Mouse (Mus musculus): ENCODE data around the gene Gm20489. TPM values are rescaled to one million over a fixed set of nuclear protein-coding genes. Genes with fewer than 3 reads are reported as not detected.

Gene Gm20489
- polyA plus RNA-seq, 1 experiment from 2014 or later: not detected

DNA sequence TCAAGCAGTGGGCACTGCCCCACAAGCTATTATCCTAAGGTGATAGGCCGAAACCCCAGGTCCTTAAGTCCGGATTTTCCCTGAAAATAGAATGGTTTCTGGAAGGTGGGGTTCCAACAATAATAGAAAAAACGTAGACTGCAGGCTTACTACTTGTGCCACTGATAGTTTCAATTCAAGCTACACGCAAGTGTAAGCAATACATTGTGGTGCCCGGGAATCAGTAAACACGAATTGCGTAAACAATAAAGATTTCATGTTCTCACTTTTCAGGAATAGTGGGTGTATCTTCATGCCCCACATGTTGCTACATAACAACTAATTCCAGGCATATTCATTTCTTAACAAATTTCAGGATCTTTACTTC lies 46.0 kb downstream of the Gm20489 start:
- Histone ChIP-seq H3K36me3 (ENCODE audit: control insufficient read depth, insufficient read depth, low read length) (no peaks in the 10 kb centered on the region), H3K4me1 (ENCODE audit: control insufficient read depth, insufficient read depth, low read length) (peaks cover 5% of the 10 kb centered on the region), H3K4me2 (ENCODE audit: low read length) (peak overlapping the region; percentile 50), H3K9me3 (replicated peaks; ENCODE audit: control insufficient read depth, low read length, poor library complexity, severe bottlenecking) (no peaks in the 10 kb centered on the region), H3K9ac (ENCODE audit: low read depth, low read length) (0 out of 2 replicates have a peak overlapping the region, but pooled peaks have one; percentile 38), H3K27ac (ENCODE audit: low read length) (peak overlapping the region; percentile 74), H3K27me3 (ENCODE audit: control insufficient read depth, insufficient read depth, low read depth, low read length) (no peaks in the 10 kb centered on the region), H3K4me3 (ENCODE audit: low read depth, low read length) (peak overlapping the region; percentile 37)
- WGBS: 39% methylated on average over 7 of the region's 7 CpGs
- ATAC-seq: no peak; the same call in 1 of the 2 replicates

DNA sequence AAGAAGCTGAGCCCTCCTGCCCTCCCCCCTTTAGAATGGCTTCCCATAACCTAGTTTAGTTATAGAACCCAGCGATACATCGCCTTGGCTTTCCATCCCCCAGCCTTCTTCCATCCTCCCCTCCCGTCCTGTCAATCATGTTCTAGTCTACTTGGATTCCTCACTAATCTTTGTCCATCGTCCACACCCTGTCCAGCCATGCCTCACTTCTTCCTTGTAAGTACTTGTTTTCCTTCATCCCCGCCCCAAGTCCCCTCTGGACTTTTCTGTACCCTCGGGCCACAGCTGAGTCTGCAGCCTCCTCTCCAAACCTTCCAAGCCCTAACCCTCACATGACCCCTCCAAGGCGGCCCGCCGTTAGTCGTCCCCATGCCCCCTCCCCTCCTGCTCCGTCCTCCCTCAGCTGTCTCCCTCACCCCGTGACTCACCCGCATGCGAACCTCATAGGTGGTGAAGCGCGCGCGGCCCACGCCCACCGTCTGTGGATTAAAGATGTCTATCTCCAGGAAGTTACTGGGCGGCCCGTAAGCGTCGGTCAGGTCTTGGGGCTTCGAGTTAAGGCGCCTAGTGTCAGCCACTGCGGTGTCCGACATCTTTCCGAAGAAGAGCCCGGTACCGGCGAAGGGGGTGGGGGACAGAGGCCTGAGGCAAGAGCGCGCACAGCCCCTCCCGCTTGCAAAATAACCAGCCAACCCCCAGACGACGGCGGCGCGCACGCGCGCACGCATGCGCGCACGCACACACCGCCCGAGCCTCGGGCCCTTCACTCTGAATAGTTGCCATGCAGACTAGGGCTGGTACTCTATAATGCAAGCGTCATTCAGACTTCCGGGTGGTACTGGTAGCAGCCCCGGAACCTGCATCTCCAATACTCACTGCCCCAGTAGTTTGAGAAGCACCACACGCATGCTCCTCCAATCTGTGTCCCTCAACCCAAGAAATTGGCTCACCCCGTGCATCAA lies 46.7 kb downstream of the Gm20489 start, which contains the start of gene Snx12:
Gene Snx12, minus strand, starts transcription at position 730 of the 962 bp plus-strand sequence.
- Histone ChIP-seq H3K9me3 (replicated peaks; ENCODE audit: control insufficient read depth, low read length, poor library complexity, severe bottlenecking) (no peaks in the 10 kb centered on the region), H3K27ac (ENCODE audit: low read length) (peak within 1 kb of the TSS; percentile 83), H3K4me2 (ENCODE audit: low read length) (peak within 1 kb of the TSS; percentile 65), H3K27me3 (ENCODE audit: control insufficient read depth, insufficient read depth, low read depth, low read length) (no peaks in the 10 kb centered on the region), H3K4me1 (ENCODE audit: control insufficient read depth, insufficient read depth, low read length) (peaks cover 5% of the 10 kb centered on the region), H3K9ac (ENCODE audit: low read depth, low read length) (peak within 1 kb of the TSS; percentile 65), H3K36me3 (ENCODE audit: control insufficient read depth, insufficient read depth, low read length) (no peaks in the 10 kb centered on the region), H3K4me3 (ENCODE audit: low read depth, low read length) (peak within 1 kb of the TSS; percentile 57)
- WGBS: 16% methylated on average over 51 of the region's 55 CpGs
- peak; percentile 98 for ATAC-seq

Other genes starting within 250 kb of the Gm20489 start
- 0.10 and 0.11 TPM in 2 replicates for gene Tex11, start 209.4 kb downstream of the Gm20489 start, polyA plus RNA-seq (2015; fragmentation: Nextera tagmentation; extraction: Ambion mirVana)
- 9.3 and 20.2 TPM in 2 replicates for gene Slc7a3, start 183.0 kb downstream of the Gm20489 start, polyA plus RNA-seq (2015; fragmentation: Nextera tagmentation; extraction: Ambion mirVana)
- gene Snx12, start 46.5 kb downstream of the Gm20489 start, polyA plus RNA-seq (2015; fragmentation: Nextera tagmentation; extraction: Ambion mirVana): 47.9 and 49.5 TPM in 2 replicates
- 0.57 and 0.65 TPM in 2 replicates for gene Foxo4, start 14.5 kb downstream of the Gm20489 start, polyA plus RNA-seq (2015; fragmentation: Nextera tagmentation; extraction: Ambion mirVana)
- gene Gm614, start 5.0 kb downstream of the Gm20489 start, polyA plus RNA-seq (2015; fragmentation: Nextera tagmentation; extraction: Ambion mirVana): not detected in 2 replicates
- 5.6 and 5.7 TPM in 2 replicates for gene Il2rg, start 768 bp downstream of the Gm20489 start, polyA plus RNA-seq (2015; fragmentation: Nextera tagmentation; extraction: Ambion mirVana)
- gene Med12, start 5.0 kb upstream of the Gm20489 start, polyA plus RNA-seq (2015; fragmentation: Nextera tagmentation; extraction: Ambion mirVana): 24.4 and 26.0 TPM in 2 replicates
- gene Nlgn3, start 30.1 kb upstream of the Gm20489 start, polyA plus RNA-seq (2015; fragmentation: Nextera tagmentation; extraction: Ambion mirVana): 90.9 and 94.7 TPM in 2 replicates
- gene Gjb1, start 107.4 kb upstream of the Gm20489 start, polyA plus RNA-seq (2015; fragmentation: Nextera tagmentation; extraction: Ambion mirVana): 1.3 TPM in 2 replicates
- 110 and 119 TPM in 2 replicates for gene Zmym3, start 151.8 kb upstream of the Gm20489 start, polyA plus RNA-seq (2015; fragmentation: Nextera tagmentation; extraction: Ambion mirVana)
- 292 and 324 TPM in 2 replicates for gene Nono, start 160.3 kb upstream of the Gm20489 start, polyA plus RNA-seq (2015; fragmentation: Nextera tagmentation; extraction: Ambion mirVana)
- gene Itgb1bp2, start 180.1 kb upstream of the Gm20489 start, polyA plus RNA-seq (2015; fragmentation: Nextera tagmentation; extraction: Ambion mirVana): 1.2 and 2.1 TPM in 2 replicates